Mouse (Mus musculus): ENCODE data around the gene Rbm20.

- TF ChIP-seq POLR2A (IDR thresholded peaks at IDR 0.05; ENCODE audit: borderline replicate concordance, extremely low read depth, low read depth, low read length) (no peak), CTCF (IDR thresholded peaks at IDR 0.05; ENCODE audit: insufficient read depth, low read length) (no peak)
These were observed 133.5 kb downstream of the Rbm20 start for GRCm38 (mm10) chr19:53810584-53810983.

Measured in lung, adult 2 months (tissue).